Comparison of ENCODE assay signal across 24 mouse cellular contexts in the genomic region with DNA sequence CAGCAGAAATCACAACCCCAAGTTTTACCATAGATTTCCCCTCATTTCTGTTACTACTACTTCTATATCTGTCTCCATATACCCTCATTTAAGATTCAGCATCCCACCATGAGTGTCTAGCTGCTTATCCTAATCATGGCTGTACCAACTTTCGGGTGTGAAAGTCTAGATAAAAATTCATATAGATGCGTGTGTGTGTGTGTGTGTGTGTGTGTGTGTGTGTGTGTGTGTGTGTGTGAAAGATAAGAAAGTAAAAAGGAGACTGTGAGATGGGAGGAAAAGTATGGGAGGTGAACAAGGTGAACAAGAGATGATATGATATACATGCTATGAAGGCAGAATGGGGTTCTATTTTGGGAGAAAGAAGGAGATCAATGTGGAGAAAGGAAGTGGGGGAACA.
DNase-seq lines count a peak whose midpoint lies in the region; ATAC-seq and TF ChIP-seq lines count a peak whose summit lies in the region.
"Had no signal": no experiment of that assay in that cellular context is flagged by ENCODE, and none has a peak within 500 bp of the region (broad histone marks: within the 10 kb centered on the region; RNA-seq: fewer than 3 reads in every experiment).

No protein-coding gene starts in this region.

- no peak overlapping the region for H3K4me3 ChIP-seq in liver, embryonic 11.5 days (ENCODE audit: low read depth, low read length)
- H3K4me3 ChIP-seq in liver, embryonic 14.5 days (ENCODE audit: insufficient read depth in 1 of 2, low read depth in 2 of 2, low read length in 2 of 2): no peak overlapping the region
- no peak overlapping the region for H3K4me3 ChIP-seq in forebrain, embryonic 16.5 days (replicated peaks; ENCODE audit: low read length)
- H3K4me3 ChIP-seq: embryonic facial prominence, embryonic 15.5 days; forebrain, embryonic 12.5 days; gastrocnemius, adult 2 months; heart, embryonic 13.5 days; hindbrain, embryonic 15.5 days had no signal

- H3K36me3 ChIP-seq in liver, embryonic 11.5 days (ENCODE audit: control insufficient read depth, insufficient read depth, low read length): no peaks in the 10 kb centered on the region
- no peaks in the 10 kb centered on the region for H3K36me3 ChIP-seq in liver, embryonic 14.5 days (replicated peaks; ENCODE audit: control insufficient read depth, insufficient read depth, low read depth)
- H3K36me3 ChIP-seq in forebrain, embryonic 16.5 days (ENCODE audit: control insufficient read depth, insufficient read depth): no peaks in the 10 kb centered on the region
- H3K36me3 ChIP-seq: embryonic facial prominence, embryonic 15.5 days; forebrain, embryonic 12.5 days; heart, embryonic 13.5 days; hindbrain, embryonic 15.5 days had no signal

- ATAC-seq in liver, embryonic 11.5 days (replicated peaks; ENCODE audit: low FRiP score): peak; percentile 79
- ATAC-seq in liver, embryonic 14.5 days (ENCODE audit: insufficient read depth): peak; percentile 74
- 0 out of 2 replicates have a peak, but pooled peaks have one; percentile 34 for ATAC-seq in megakaryocyte progenitor cell, adult 5-6 weeks (replicated peaks; ENCODE audit: poor library complexity)
- no peak for ATAC-seq in forebrain, embryonic 16.5 days
- ATAC-seq: activated CD4-positive, CD25-positive, alpha-beta regulatory T cell, adult 4 months; CD4-positive, CD25-positive, alpha-beta regulatory T cell, adult 4 months; Patski had no signal

- H3K27me3 ChIP-seq in liver, embryonic 11.5 days (replicated peaks; ENCODE audit: control insufficient read depth, insufficient read depth, low read length): peaks cover 2% of the 10 kb centered on the region; the same call in 1 of the 2 replicates
- no peaks in the 10 kb centered on the region for H3K27me3 ChIP-seq in liver, embryonic 14.5 days (ENCODE audit: control insufficient read depth, insufficient read depth, low read length)
- H3K27me3 ChIP-seq in forebrain, embryonic 16.5 days (replicated peaks; ENCODE audit: control insufficient read depth, insufficient read depth, low read length): no peaks in the 10 kb centered on the region
- H3K27me3 ChIP-seq: embryonic facial prominence, embryonic 15.5 days; hindbrain, embryonic 15.5 days had no signal

- 0 out of 2 replicates have a peak, but pooled peaks cover 2% of the 10 kb centered on the region for H3K4me1 ChIP-seq in liver, embryonic 11.5 days (replicated peaks; ENCODE audit: control insufficient read depth, insufficient read depth, low read length)
- peaks cover 28 to 29% of the 10 kb centered on the region in 2 experiments for H3K4me1 ChIP-seq in liver, embryonic 14.5 days (replicated peaks; ENCODE audit: control insufficient read depth in 2 of 2, insufficient read depth in 2 of 2, low read length in 1 of 2)
- H3K4me1 ChIP-seq in forebrain, embryonic 16.5 days (replicated peaks; ENCODE audit: control insufficient read depth, insufficient read depth, low read length): no peaks in the 10 kb centered on the region
- H3K4me1 ChIP-seq: embryonic facial prominence, embryonic 15.5 days; hindbrain, embryonic 15.5 days had no signal

- H3K9me3 ChIP-seq in liver, embryonic 11.5 days (ENCODE audit: control insufficient read depth, low read length): no peaks in the 10 kb centered on the region
- no peaks in the 10 kb centered on the region for H3K9me3 ChIP-seq in liver, embryonic 14.5 days (ENCODE audit: control insufficient read depth, low read length)
- no peaks in the 10 kb centered on the region for H3K9me3 ChIP-seq in forebrain, embryonic 16.5 days (ENCODE audit: control insufficient read depth, low read length)
- H3K9me3 ChIP-seq: embryonic facial prominence, embryonic 15.5 days; forebrain, embryonic 12.5 days; heart, embryonic 13.5 days; hindbrain, embryonic 15.5 days had no signal

- H3K27ac ChIP-seq in liver, embryonic 11.5 days (ENCODE audit: low read depth, low read length): no peak overlapping the region
- no peak overlapping the region; the same call in 1 of the 2 replicates for H3K27ac ChIP-seq in liver, embryonic 14.5 days
- H3K27ac ChIP-seq in forebrain, embryonic 16.5 days (ENCODE audit: low read length): no peak overlapping the region
- H3K27ac ChIP-seq: embryonic facial prominence, embryonic 15.5 days; forebrain, embryonic 12.5 days; gastrocnemius, adult 2 months; heart, embryonic 13.5 days; hindbrain, embryonic 15.5 days had no signal

- DNase-seq in liver, embryonic 11.5 days (ENCODE audit: low spot score): no peak
- no peak for DNase-seq in liver
- DNase-seq in liver, embryonic 14.5 days (ENCODE audit: low read depth in 3 of 3, low spot score in 3 of 3): no peak
- DNase-seq in ovary, postnatal 10 days (ENCODE audit: low spot score): no peak
- no peak for DNase-seq in cerebellum, adult 9-11 months
- DNase-seq: adrenal gland, adult 2 months; adrenal gland, postnatal 25 days; B cell, adult 2 months; cerebellum, adult 18-20 months; cerebellum, postnatal 10 days; embryo, embryonic 11 days; gastrocnemius, adult 2 months; gastrocnemius, postnatal 36 days; heart, adult 11 months; heart, postnatal 36 days had no signal

- H3K9ac ChIP-seq in liver, embryonic 11.5 days (ENCODE audit: low read depth, low read length): no peak overlapping the region
- H3K9ac ChIP-seq in liver, embryonic 14.5 days (replicated peaks): no peak overlapping the region
- H3K9ac ChIP-seq in forebrain, embryonic 16.5 days (replicated peaks; ENCODE audit: low read depth, low read length): no peak overlapping the region
- H3K9ac ChIP-seq: embryonic facial prominence, embryonic 15.5 days; forebrain, embryonic 12.5 days; heart, embryonic 13.5 days; hindbrain, embryonic 15.5 days had no signal

- no peak overlapping the region for H3K4me2 ChIP-seq in liver, embryonic 11.5 days
- no peak overlapping the region for H3K4me2 ChIP-seq in liver, embryonic 14.5 days (ENCODE audit: low read depth)
- H3K4me2 ChIP-seq in forebrain, embryonic 16.5 days (ENCODE audit: low read length): no peak overlapping the region
- H3K4me2 ChIP-seq: embryonic facial prominence, embryonic 15.5 days; forebrain, embryonic 12.5 days; heart, embryonic 13.5 days; hindbrain, embryonic 15.5 days had no signal

- 50% methylated on average over 2 of the region's 2 CpGs for WGBS in liver, embryonic 11.5 days
- 35% methylated on average over 2 of the region's 2 CpGs for WGBS in liver, embryonic 14.5 days (ENCODE audit: insufficient replicate concordance)
- 84% methylated on average over 2 of the region's 2 CpGs for WGBS in forebrain, embryonic 16.5 days

- TF ChIP-seq EP300 in liver, embryonic 14.5 days (IDR thresholded peaks at IDR 0.05; ENCODE audit: low read depth): peak; percentile 83

- TF ChIP-seq CTCF in liver, embryonic 14.5 days (IDR thresholded peaks at IDR 0.05; ENCODE audit: low read depth): no peak
